Mouse (Mus musculus): ENCODE data around the gene Kbtbd7. TPM values are rescaled to one million over a fixed set of nuclear protein-coding genes. Genes with fewer than 3 reads are reported as not detected.
"Not testable (repeated sequence)": the region's sequence is repeated elsewhere in the genome, so short reads cannot be mapped to it uniquely, and the experiment has no call there.

The Kbtbd7 gene
- total RNA-seq (2021), result 1 to 10 TPM; 7.0 to 8.7 TPM
- long read RNA-seq, experiment 1, full-length matches to known transcripts, result 8 of 8 reads
- long read RNA-seq, experiment 1, partial matches to known transcripts, result 0 of 8 reads
- long read RNA-seq, experiment 1, other reads (novel, unspliced or antisense), result 0 of 8 reads
- long read RNA-seq, experiment 2, full-length matches to known transcripts, result 6 of 6 reads
- long read RNA-seq, experiment 2, partial matches to known transcripts, result 0 of 6 reads
- long read RNA-seq, experiment 2, other reads (novel, unspliced or antisense), result 0 of 6 reads

GRCm38 (mm10) chr14:79425979-79426729 lies at the start of gene Kbtbd7:
Kbtbd7 (plus strand) TSS chr14:79426511.
- peak; percentile 84 to 89 for DNase-seq (ENCODE audit: low spot score in 2 of 2)

- no peak for DNase-seq (ENCODE audit: low spot score in 2 of 2)
Observed at GRCm38 (mm10) chr14:79377041-79377440, 49.3 kb upstream of the Kbtbd7 start.

- DNase-seq (ENCODE audit: low spot score in 2 of 2), result no peak
Observed at GRCm38 (mm10) chr14:79383120-79383519, 43.2 kb upstream of the Kbtbd7 start.

DNA sequence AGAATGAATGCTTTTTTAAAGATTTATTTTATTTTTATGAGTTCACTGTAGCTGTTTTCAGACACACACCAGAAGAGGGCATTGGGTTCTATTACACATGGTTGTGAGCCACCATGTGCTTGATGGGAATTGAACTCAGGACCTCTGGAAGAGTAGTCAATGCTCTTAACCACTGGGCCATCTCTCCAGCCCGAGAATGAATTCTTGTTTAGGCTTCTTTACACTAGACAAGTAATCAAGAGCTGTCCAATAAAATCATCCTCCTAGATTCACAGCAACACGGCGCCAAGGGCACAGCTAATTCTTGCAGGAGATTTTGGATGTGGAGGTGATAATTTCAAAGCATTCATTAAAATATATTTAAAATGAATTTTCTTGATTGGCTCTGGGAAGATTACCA lies 38.0 kb upstream of the Kbtbd7 start:
- no peak for DNase-seq (ENCODE audit: low spot score in 2 of 2)

DNA sequence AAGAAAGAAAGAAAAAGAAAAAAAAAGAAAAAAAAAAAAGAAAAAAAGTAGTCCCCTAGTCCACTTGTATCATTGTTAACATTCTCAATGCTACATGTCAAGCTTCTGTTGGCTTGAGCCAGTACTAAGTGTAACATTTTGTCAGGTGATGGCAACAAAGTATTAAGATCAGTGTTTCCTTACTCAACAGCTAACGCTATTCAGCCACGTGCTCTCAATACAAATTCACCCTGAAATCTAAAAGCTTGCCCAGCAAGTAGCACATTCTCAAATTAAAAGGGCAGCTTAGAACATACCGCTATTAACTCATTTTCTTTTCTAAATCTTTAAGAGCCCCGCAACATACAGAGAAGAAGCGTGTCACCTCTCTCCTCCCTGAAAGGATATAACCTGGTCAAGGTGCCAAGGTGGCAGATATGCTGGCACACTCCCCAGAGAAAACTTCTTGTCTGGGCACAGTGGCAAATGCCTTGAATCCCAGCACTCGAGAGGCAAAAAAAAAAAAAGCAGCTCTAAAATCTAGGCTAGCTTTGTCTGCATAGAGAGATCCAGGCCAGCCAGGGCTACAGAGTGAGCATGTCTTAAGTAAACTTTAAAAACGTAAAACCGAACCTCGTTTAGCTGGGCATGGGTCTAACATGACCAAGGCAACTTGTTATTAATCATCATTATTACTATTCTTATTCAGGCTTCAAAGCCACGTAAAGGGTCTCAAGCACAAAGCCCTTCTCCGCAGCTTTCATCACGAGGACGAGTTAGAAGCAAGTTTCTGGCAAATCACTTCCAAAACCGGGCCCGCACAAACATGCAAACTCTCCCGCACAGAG lies 36.7 kb upstream of the Kbtbd7 start:
- DNase-seq (ENCODE audit: low spot score in 2 of 2), result peak in 1 of 2 experiments; percentile 14

GRCm38 (mm10) chr14:79390265-79390926 lies 35.9 kb upstream of the Kbtbd7 start, which contains the start of gene Naa16:
Naa16 (minus strand) TSS chr14:79390778.
- peak; percentile 97 to 98 for DNase-seq (ENCODE audit: low spot score in 2 of 2)

DNA sequence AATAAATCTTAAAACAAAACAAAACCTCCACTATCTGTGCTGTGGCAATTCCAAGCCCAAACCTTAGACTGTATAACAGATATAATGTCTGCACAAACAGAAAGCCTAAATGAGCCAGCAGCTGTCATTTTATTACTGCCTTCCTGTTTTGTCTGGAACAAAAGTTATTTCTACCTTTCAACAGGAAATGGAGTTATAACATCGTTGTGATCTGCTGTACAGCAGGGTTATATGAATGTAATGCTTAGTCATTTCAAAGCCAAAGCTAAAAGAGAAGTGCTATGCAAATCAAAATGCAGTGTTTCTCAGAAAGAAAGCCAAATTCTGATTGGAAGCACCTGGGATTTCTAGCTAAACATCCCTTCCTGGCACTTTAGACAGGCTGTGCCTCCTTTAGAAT lies 33.0 kb upstream of the Kbtbd7 start:
- no peak for DNase-seq (ENCODE audit: low spot score in 2 of 2)

GRCm38 (mm10) chr14:79394564-79394963 lies 31.7 kb upstream of the Kbtbd7 start:
- no peak for DNase-seq (ENCODE audit: low spot score in 2 of 2)

- peak; percentile 51 to 52 for DNase-seq (ENCODE audit: low spot score in 2 of 2)
Observed at GRCm38 (mm10) chr14:79397321-79398122, 28.8 kb upstream of the Kbtbd7 start, which contains the start of gene Mtrf1. Mtrf1 (plus strand) TSS chr14:79397772.

GRCm38 (mm10) chr14:79407641-79408040 lies 18.7 kb upstream of the Kbtbd7 start:
- DNase-seq (ENCODE audit: low spot score in 2 of 2), result no peak

DNA sequence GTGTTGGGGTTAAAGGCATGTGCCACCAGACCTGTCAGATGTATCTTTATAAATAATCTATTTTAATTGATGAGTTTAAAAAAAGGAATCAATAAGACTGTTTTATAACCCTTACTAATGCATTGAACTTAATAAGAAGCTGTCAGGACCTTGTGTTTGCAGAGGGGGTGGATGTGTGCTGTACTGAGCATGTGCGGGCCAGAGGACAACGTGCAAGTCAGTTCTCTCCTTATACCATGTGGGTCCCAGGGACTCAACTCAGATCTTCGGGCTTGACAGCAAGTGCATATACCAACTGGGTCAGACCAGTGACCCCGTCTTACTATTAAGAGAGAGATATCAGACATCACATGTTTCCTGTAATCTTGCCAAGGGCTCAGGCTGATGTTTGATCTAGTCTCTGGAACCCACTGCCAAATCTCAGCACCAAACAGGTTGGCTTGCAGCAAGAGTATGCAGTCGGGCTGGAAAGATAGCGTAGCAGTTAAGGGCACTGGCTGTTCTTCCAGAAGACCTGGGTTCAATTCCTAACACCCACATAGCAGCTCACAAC lies 17.0 kb upstream of the Kbtbd7 start:
- no peak for DNase-seq (ENCODE audit: low spot score in 2 of 2)

GRCm38 (mm10) chr14:79410662-79411061 lies 15.6 kb upstream of the Kbtbd7 start:
- no peak for DNase-seq (ENCODE audit: low spot score in 2 of 2)

DNA sequence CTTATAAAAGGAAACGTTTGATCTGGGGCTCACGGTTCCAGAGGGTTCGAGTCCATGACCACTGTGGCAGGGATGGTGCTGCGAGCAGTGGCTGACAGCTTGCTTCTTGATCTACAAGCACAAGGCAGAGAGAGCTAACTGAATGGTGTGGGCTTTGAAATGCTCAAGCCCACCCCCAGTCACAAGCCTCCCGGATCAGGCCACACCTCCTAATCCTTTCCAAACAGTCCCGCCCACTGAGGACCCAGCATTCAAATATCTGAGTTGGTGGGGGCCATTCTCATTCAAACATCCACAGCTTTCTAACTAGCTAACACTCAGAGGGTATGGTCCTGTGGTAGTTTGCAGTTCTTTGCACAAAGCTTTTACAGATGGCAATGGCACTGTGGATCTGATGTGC lies 13.2 kb upstream of the Kbtbd7 start:
- DNase-seq (ENCODE audit: low spot score in 2 of 2), result no peak

- no peak for DNase-seq (ENCODE audit: low spot score in 2 of 2)
Observed at GRCm38 (mm10) chr14:79420083-79420685, 6.1 kb upstream of the Kbtbd7 start.

- not testable (repeated sequence) for DNase-seq (ENCODE audit: low spot score in 2 of 2)
Observed at GRCm38 (mm10) chr14:79426730-79427365, 537 bp downstream of the Kbtbd7 start.

- DNase-seq (ENCODE audit: low spot score in 2 of 2), result no peak
Observed at GRCm38 (mm10) chr14:79434068-79434467, 7.8 kb downstream of the Kbtbd7 start.

GRCm38 (mm10) chr14:79440655-79441054 lies 14.3 kb downstream of the Kbtbd7 start:
- no peak for DNase-seq (ENCODE audit: low spot score in 2 of 2)

DNA sequence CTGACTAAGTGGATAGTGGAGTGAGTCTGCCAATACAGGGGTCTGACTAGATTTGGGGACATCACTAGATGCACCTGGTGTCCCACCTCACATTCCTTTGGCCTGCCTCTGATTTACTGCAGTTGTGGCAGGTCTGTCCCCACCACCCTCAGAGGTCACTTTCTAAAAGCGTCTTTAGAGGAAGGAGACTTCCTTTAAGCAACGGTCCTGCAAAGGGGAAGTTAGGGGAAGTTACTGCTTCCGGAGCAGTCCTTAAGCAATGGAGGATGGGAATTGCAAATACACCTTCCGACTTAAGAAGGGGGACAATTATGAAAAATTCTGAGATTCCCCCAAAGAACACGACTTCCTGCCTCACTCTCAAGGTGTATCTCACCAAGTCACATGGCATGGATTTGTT lies 15.1 kb downstream of the Kbtbd7 start:
- no peak for DNase-seq (ENCODE audit: low spot score in 2 of 2)

DNA sequence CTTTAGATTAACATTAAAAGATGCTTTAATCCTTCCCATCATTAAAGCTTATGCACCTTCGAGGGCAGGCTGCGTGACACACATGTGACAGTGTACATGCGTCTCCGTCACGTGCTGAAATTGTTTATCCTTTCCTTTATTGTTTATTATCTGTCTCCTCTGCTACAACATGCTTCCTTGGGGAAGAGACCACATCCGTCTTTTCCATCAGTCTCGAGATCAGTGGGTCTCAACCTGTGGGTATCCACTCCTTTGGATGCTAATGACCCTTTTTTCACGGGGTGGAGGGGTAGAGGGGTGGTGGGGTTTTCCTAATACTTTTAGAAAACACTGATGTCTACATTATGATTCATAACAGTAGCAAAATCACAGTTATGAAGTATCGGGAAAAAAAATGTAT lies 18.3 kb downstream of the Kbtbd7 start:
- DNase-seq (ENCODE audit: low spot score in 2 of 2), result no peak

Measured in adrenal gland, adult 18-20 months (tissue).